Mouse (Mus musculus) MEL (cell line): ENCODE data around the gene Gstz1.

ENCODE experiments used
- BHLHE40 ChIP-seq: IDR thresholded peaks from 2 replicates; pipeline ENCODE4 v1.6.1; 2012; ENCODE audit warnings: low read depth, mild to moderate bottlenecking, inconsistent platforms, low read length, improper control_type of control experiment, borderline replicate concordance
- CHD2 ChIP-seq: IDR thresholded peaks from 2 replicates; pipeline ENCODE4 v1.6.1; 2011; ENCODE audit warnings: low read length, improper control_type of control experiment
- ELF1 ChIP-seq: IDR thresholded peaks from 2 replicates; pipeline ENCODE4 v1.6.1; 2014; ENCODE audit warnings: low read depth, mild to moderate bottlenecking, inconsistent platforms, low read length, improper control_type of control experiment, moderate library complexity
- EP300 ChIP-seq, 2 experiments: IDR thresholded peaks; 2 replicates each; pipeline ENCODE4 v1.6.1; 2011; ENCODE audit warnings: improper control_type of control experiment in 2 of 2, low read length in 2 of 2, low read depth in 1 of 2, mild to moderate bottlenecking in 1 of 2
- ETS1 ChIP-seq: IDR thresholded peaks from 2 replicates; pipeline ENCODE4 v1.6.1; 2012; ENCODE audit warnings: low read depth, mild to moderate bottlenecking, inconsistent platforms, low read length, improper control_type of control experiment, moderate library complexity
- GATA1 ChIP-seq: IDR thresholded peaks from 2 replicates; pipeline ENCODE4 v1.6.1; 2011; ENCODE audit warnings: low read depth, low read length, improper control_type of control experiment
- JUND ChIP-seq: IDR thresholded peaks from 2 replicates; pipeline ENCODE4 v1.6.1; 2011; ENCODE audit warnings: low read depth, mild to moderate bottlenecking, improper control_type of control experiment, low read length
- MAX ChIP-seq: IDR thresholded peaks from 2 replicates; pipeline ENCODE4 v1.6.1; 2011; ENCODE audit warnings: low read length, improper control_type of control experiment
- POLR2A ChIP-seq, 2 experiments: IDR thresholded peaks; 2 replicates each; pipeline ENCODE4 v1.6.1; 2011 to 2012; ENCODE audit warnings: low read length in 2 of 2, mild to moderate bottlenecking in 2 of 2, control low read depth in 1 of 2, improper control_type of control experiment in 1 of 2, low read depth in 1 of 2, moderate library complexity in 1 of 2; ENCODE audit not compliant: control insufficient read depth in 1 of 2, insufficient read depth in 1 of 2, poor library complexity in 1 of 2
- SIN3A ChIP-seq: IDR thresholded peaks from 2 replicates; pipeline ENCODE4 v1.6.1; 2012; ENCODE audit warnings: low read length, improper control_type of control experiment, inconsistent platforms
- TBP ChIP-seq: IDR thresholded peaks from 2 replicates; pipeline ENCODE4 v1.8.0; 2011; ENCODE audit warnings: low read depth, low read length, improper control_type of control experiment
- TCF12 ChIP-seq: IDR thresholded peaks from 2 replicates; pipeline ENCODE4 v1.6.1; 2014; ENCODE audit warnings: low read depth, mild to moderate bottlenecking, inconsistent platforms, low read length, improper control_type of control experiment, moderate library complexity
- ZMIZ1 ChIP-seq: IDR thresholded peaks from 2 replicates; pipeline ENCODE4 v1.6.1; 2012; ENCODE audit warnings: low read depth, mild to moderate bottlenecking, inconsistent platforms, low read length, improper control_type of control experiment, moderate library complexity
- ZNF384 ChIP-seq: IDR thresholded peaks from 2 replicates; pipeline ENCODE4 v1.6.1; 2012; ENCODE audit warnings: low read depth, mild to moderate bottlenecking, inconsistent platforms, low read length, improper control_type of control experiment

GRCm38 (mm10) chr12:87137439-87138341 is 9.3 kb upstream of the Gstz1 start:
- TF ChIP-seq POLR2A (IDR thresholded peaks at IDR 0.05; ENCODE audit: control insufficient read depth in 1 of 2, insufficient read depth in 1 of 2, low read depth in 1 of 2, low read length in 2 of 2, poor library complexity in 1 of 2) (no peak), ZNF384 (no peak), TBP (no peak), TCF12 (no peak), BHLHE40 (no peak), ELF1 (no peak), CHD2 (no peak), MAX (no peak), SIN3A (no peak), ETS1 (no peak), ZMIZ1 (no peak), JUND (no peak), GATA1 (no peak), EP300 (IDR thresholded peaks at IDR 0.05; ENCODE audit: low read depth in 1 of 2, low read length in 2 of 2) (no peak)
